Mouse (Mus musculus): ENCODE results near the gene Srf.

DNA sequence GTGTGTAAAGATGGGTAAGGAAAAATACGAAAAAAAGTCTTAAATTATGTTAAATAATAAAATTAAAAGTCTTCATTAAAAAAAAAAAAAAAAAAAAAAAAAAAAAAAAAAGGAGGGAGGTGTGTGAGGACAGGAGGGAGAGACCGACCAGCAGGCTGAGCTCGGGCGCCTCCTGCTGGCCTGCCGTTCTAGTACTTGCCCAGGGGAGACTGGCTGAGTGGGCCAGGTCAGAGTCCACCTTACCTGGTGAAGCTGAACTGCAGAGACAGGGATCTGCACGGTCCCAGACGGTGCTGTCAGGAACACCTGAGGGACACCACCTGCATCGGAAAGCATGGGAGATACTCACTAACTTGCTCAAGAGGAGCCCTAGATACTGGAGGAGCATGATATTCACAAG is 6.8 kb downstream of the Srf start:
- TF ChIP-seq CTCF (IDR thresholded peaks at IDR 0.05; ENCODE audit: borderline replicate concordance, insufficient read depth, low read length): peak; percentile 70
- TF ChIP-seq POLR2A (IDR thresholded peaks at IDR 0.05; ENCODE audit: low read depth, low read length): no peak
